Mouse (Mus musculus): ENCODE measurements at regions not wholly inside any gene's neighbourhood (a gene's known extent, or its start where the extent isn't known, plus 50 kb on each side); places are given as distances from the start of the nearest gene placed in this dataset.

GRCm38 (mm10) chr1:189991089-189991488, 68.9 kb upstream of the Smyd2 start:
- no peak for DNase-seq (ENCODE audit: low spot score in 2 of 2)

GRCm38 (mm10) chr1:189990046-189990622, 68.0 kb upstream of the Smyd2 start:
- no peak for DNase-seq (ENCODE audit: low spot score in 2 of 2)

- DNase-seq (ENCODE audit: low spot score in 2 of 2), result peak; percentile 26 to 31
Measured at GRCm38 (mm10) chr1:189989376-189989775, 67.2 kb upstream of the Smyd2 start.

GRCm38 (mm10) chr1:189988864-189989263, 66.7 kb upstream of the Smyd2 start:
- DNase-seq (ENCODE audit: low spot score in 2 of 2), result no peak

GRCm38 (mm10) chr1:189985516-189986205, 63.5 kb upstream of the Smyd2 start:
- no peak for DNase-seq (ENCODE audit: low spot score in 2 of 2)

- no peak for DNase-seq (ENCODE audit: low spot score in 2 of 2)
Measured at GRCm38 (mm10) chr1:189978244-189978643, 56.1 kb upstream of the Smyd2 start.

GRCm38 (mm10) chr1:189975660-189976059, 53.5 kb upstream of the Smyd2 start:
- no peak for DNase-seq (ENCODE audit: low spot score in 2 of 2)

GRCm38 (mm10) chr1:189972790-189973406, 50.7 kb upstream of the Smyd2 start:
- peak; percentile 93 for DNase-seq (ENCODE audit: low spot score in 2 of 2)
